Mouse (Mus musculus) liver, postnatal 0 days (tissue): Measurements from ENCODE around the gene Decr2. TPM values are rescaled to one million over a fixed set of nuclear protein-coding genes. Genes with fewer than 3 reads are reported as not detected.
A peak's percentile ranks its signal among the peaks of the same experiment; 100 is the strongest.
"Not testable (repeated sequence)": the region's sequence is repeated elsewhere in the genome, so short reads cannot be mapped to it uniquely, and the experiment has no call there.

Experiments
- ATAC-seq: fragments of 200-750 bp; cut with Nextera tagmentation; 2 replicates; pipeline ENCODE4 v1.8.0; 2017; ENCODE audit warnings: mild to moderate bottlenecking, moderate library complexity
- DNase-seq: peaks from one replicate; pipeline ENCODE4 v3.0.0-alpha.2; 2016
- H3K27ac ChIP-seq: fragments of 300-500 bp; sonication (generic); 2 replicates; pipeline ENCODE4 v1.5.1; 2014; ENCODE audit warnings: antibody characterized with exemption, moderate library complexity, mild to moderate bottlenecking, low read depth
- H3K27me3 ChIP-seq: fragments of 300-500 bp; sonication (generic); 2 replicates; pipeline ENCODE4 v1.6.1; 2014; ENCODE audit warnings: low read length, control low read depth, mixed read lengths; ENCODE audit not compliant: insufficient read depth
- H3K36me3 ChIP-seq: fragments of 300-500 bp; sonication (generic); replicated peaks from 2 replicates; pipeline ENCODE4 v1.6.1; 2014; ENCODE audit warnings: mild to moderate bottlenecking, control low read depth, low read length, moderate library complexity, mixed read lengths; ENCODE audit not compliant: insufficient read depth
- H3K4me1 ChIP-seq: fragments of 300-500 bp; sonication (generic); 2 replicates; pipeline ENCODE4 v1.6.1; 2014; ENCODE audit warnings: antibody characterized with exemption, mild to moderate bottlenecking, control low read depth; ENCODE audit not compliant: insufficient read depth
- H3K4me2 ChIP-seq: fragments of 300-500 bp; sonication (generic); 2 replicates; pipeline ENCODE4 v1.6.1; 2014; ENCODE audit warnings: low read depth, mild to moderate bottlenecking, low read length, moderate library complexity, mixed read lengths
- H3K4me3 ChIP-seq: fragments of 300-500 bp; sonication (generic); 2 replicates; pipeline ENCODE4 v1.5.1; 2014; ENCODE audit warnings: low read depth, low read length
- H3K9ac ChIP-seq: fragments of 300-500 bp; sonication (generic); replicated peaks from 2 replicates; pipeline ENCODE4 v1.6.1; 2014; ENCODE audit warnings: mild to moderate bottlenecking, moderate library complexity
- H3K9me3 ChIP-seq: fragments of 300-500 bp; sonication (generic); 2 replicates; pipeline ENCODE4 v1.6.1; 2016; ENCODE audit warnings: mild to moderate bottlenecking, control low read depth, low read length, mixed read lengths
- CTCF ChIP-seq: sonication (generic); IDR thresholded peaks from 2 replicates; pipeline ENCODE4 v1.5.1; 2016; ENCODE audit warnings: antibody characterized with exemption, low read depth
- EP300 ChIP-seq: IDR thresholded peaks from 2 replicates; pipeline ENCODE4 v1.6.1; 2016; ENCODE audit warnings: antibody characterized with exemption, low read depth, mild to moderate bottlenecking
- WGBS: fragments of 180-500 bp; shearing (Covaris S2); extraction: QIAGEN DNeasy Blood & Tissue Kit; methylation state at CpG from one replicate; pipeline ENCODE4 v1.1.7; 2014; ENCODE audit not compliant: insufficient replicate concordance; 5-methylcytosine and 5-hydroxymethylcytosine counted together
- polyA plus RNA-seq: library from polyadenylated mRNA; unstranded; fragments of >200 nt; fragmentation: Nextera tagmentation; extraction: Ambion mirVana; gene quantifications from 2 replicates; pipeline ENCODE4 v1.2.1, GENCODE M21; 2015

The Decr2 gene
- polyA plus RNA-seq, 1 experiment from 2014 or later = 151 TPM

GRCm38 (mm10) chr17:26122431-26123140, 32.4 kb upstream of the Decr2 start:
- 64% methylated on average over 5 of the region's 5 CpGs for WGBS
- Histone ChIP-seq H3K9me3 (no peaks in the 10 kb centered on the region), H3K27ac (no peak overlapping the region), H3K4me2 (no peak overlapping the region; the same call in 1 of the 2 replicates), H3K9ac (no peak overlapping the region), H3K27me3 (no peaks in the 10 kb centered on the region), H3K4me3 (peak overlapping the region; percentile 88; the same call in 1 of the 2 replicates), H3K4me1 (peaks cover 7% of the 10 kb centered on the region), H3K36me3 (peaks cover 15% of the 10 kb centered on the region)
- ATAC-seq = no peak
- no peak for DNase-seq
- TF ChIP-seq EP300 (no peak), CTCF (no peak)

- H3K27me3 ChIP-seq = peaks cover 3% of the 10 kb centered on the region; the same call in 1 of the 2 replicates
- no peak overlapping the region for H3K27ac ChIP-seq
- H3K4me3 ChIP-seq = no peak overlapping the region
- DNase-seq = peak; percentile 82
- H3K36me3 ChIP-seq = no peaks in the 10 kb centered on the region
- no peaks in the 10 kb centered on the region for H3K9me3 ChIP-seq
- H3K4me1 ChIP-seq = peaks cover 16% of the 10 kb centered on the region
- TF ChIP-seq CTCF = peak; percentile 89
- TF ChIP-seq EP300 = no peak
- H3K4me2 ChIP-seq = no peak overlapping the region
- H3K9ac ChIP-seq = no peak overlapping the region
- WGBS = 38% methylated on average over 33 of the region's 33 CpGs
- ATAC-seq = peak; percentile 48; the same call in 1 of the 2 replicates
These were observed 29.9 kb upstream of the Decr2 start for GRCm38 (mm10) chr17:26119766-26120710.

DNA sequence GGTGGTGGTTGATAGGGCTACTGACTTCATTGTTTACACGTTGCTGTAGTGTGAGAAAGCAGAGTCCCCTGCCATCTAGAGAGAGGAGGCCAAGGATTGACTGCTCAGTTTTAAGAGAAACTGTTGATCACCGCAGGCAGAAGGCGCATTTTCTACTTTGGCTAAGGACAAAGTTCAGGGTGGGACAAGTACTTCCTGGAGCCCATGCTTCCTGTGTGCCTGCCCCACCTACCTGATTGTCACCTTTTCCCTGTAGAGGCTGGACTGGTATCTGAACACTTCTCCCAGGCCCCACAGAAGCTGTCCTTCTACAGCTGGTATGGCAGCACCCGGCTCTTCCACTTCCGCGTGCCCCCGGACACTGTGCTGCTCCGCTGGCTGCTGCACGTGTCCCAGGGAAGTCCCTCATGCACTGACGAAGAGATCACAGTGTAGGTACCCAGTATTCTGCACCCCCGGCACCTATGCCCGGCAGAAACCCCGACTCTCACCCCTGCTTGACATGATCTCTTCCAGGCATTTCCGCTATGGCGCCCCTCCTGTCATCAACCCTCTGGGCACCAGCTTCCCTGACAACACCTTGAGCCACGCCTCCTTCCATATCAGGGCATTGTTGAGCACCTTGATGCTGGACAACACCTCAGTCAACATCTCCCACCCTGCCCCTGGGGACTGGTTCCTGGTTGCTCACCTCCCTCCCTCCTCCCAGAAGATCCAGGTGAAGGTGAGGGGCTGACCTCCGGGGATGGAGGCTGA, 26.5 kb upstream of the Decr2 start:
- Histone ChIP-seq H3K4me1 (peaks cover 22% of the 10 kb centered on the region), H3K27me3 (peaks cover 32% of the 10 kb centered on the region), H3K9me3 (no peaks in the 10 kb centered on the region), H3K9ac (no peak overlapping the region), H3K36me3 (no peaks in the 10 kb centered on the region), H3K4me3 (no peak overlapping the region), H3K4me2 (no peak overlapping the region), H3K27ac (no peak overlapping the region)
- ATAC-seq (no peak), DNase-seq (no peak)
- no peak for TF ChIP-seq CTCF
- no peak for TF ChIP-seq EP300
- 76% methylated on average over 16 of the region's 17 CpGs for WGBS

DNA sequence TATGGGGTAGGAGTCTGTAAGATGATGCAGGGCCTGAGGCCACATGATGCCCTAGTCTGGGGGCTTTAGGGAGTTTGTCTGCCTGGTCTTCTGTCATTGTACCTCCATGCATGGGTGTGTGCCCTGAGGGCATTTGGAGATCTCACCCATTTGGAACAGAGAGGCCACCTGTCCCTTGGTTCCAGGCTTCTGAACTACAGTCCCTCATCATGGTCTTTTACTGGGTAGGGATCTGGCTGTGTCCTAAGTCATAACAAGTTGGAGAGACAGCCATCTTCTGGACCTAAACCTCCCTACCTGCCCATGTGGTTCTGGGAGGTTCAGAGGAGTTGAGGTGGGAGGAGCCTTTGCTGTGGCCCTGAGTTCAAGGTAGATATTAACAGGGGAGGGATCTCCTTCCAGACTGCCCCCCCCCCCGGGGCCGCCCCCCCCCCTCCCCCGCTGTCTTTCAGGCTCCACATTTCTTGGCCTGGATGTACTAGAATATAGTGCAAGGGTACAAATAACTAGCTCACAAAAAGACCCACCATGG, 25.9 kb upstream of the Decr2 start:
- H3K27ac ChIP-seq = no peak overlapping the region
- no peak overlapping the region for H3K4me3 ChIP-seq
- ATAC-seq = no peak
- peaks cover 22% of the 10 kb centered on the region for H3K4me1 ChIP-seq
- no peaks in the 10 kb centered on the region for H3K9me3 ChIP-seq
- WGBS = 45% methylated on average over 2 of the region's 3 CpGs
- DNase-seq = no peak
- TF ChIP-seq EP300 (no peak), CTCF (no peak)
- no peaks in the 10 kb centered on the region for H3K36me3 ChIP-seq
- peaks cover 38% of the 10 kb centered on the region for H3K27me3 ChIP-seq
- no peak overlapping the region for H3K4me2 ChIP-seq
- no peak overlapping the region for H3K9ac ChIP-seq

- DNase-seq (no peak), ATAC-seq (peak; percentile 12; the same call in 1 of the 2 replicates)
- H3K36me3 ChIP-seq = no peaks in the 10 kb centered on the region
- H3K4me1 ChIP-seq = peaks cover 22% of the 10 kb centered on the region
- no peak overlapping the region for H3K27ac ChIP-seq
- peaks cover 44% of the 10 kb centered on the region for H3K27me3 ChIP-seq
- no peak overlapping the region for H3K4me2 ChIP-seq
- H3K9ac ChIP-seq = no peak overlapping the region
- no peak overlapping the region for H3K4me3 ChIP-seq
- WGBS = 63% methylated on average over 7 of the region's 7 CpGs
- no peaks in the 10 kb centered on the region for H3K9me3 ChIP-seq
- no peak for TF ChIP-seq EP300
- TF ChIP-seq CTCF = no peak
These were observed 25.2 kb upstream of the Decr2 start for GRCm38 (mm10) chr17:26115205-26115898.

GRCm38 (mm10) chr17:26114461-26114860, 24.3 kb upstream of the Decr2 start:
- peaks cover 44% of the 10 kb centered on the region for H3K27me3 ChIP-seq
- 64% methylated on average over 7 of the region's 7 CpGs for WGBS
- not testable (repeated sequence) for H3K9me3 ChIP-seq, H3K9ac ChIP-seq, H3K36me3 ChIP-seq, H3K27ac ChIP-seq, DNase-seq, ATAC-seq, H3K4me3 ChIP-seq
- peaks cover 22% of the 10 kb centered on the region for H3K4me1 ChIP-seq
- 0 out of 2 replicates have a peak overlapping the region, but pooled peaks have one; percentile 92 for H3K4me2 ChIP-seq
